Mouse (Mus musculus): ENCODE data around the gene Clec4b1.
"Not testable (repeated sequence)": the region's sequence is repeated elsewhere in the genome, so short reads cannot be mapped to it uniquely, and the experiment has no call there.

The Clec4b1 gene

GRCm38 (mm10) chr6:123049742-123050372 lies at the start of gene Clec4b1:
Gene Clec4b1 (plus strand): TSS chr6:123049962.
- in situ Hi-C loops (cut with MboI; ENCODE audit: low sequenced_read_pairs) = no loop called here

GRCm38 (mm10) chr6:123004696-123005095 lies 45.1 kb upstream of the Clec4b1 start:
- in situ Hi-C loops (cut with MboI; ENCODE audit: low sequenced_read_pairs) = loop anchor here (10.0 kb wide), 1 partner anchor 110 kb away; no protein-coding TSS in a partner anchor

GRCm38 (mm10) chr6:123005591-123005990 lies 44.2 kb upstream of the Clec4b1 start:
- in situ Hi-C loops (cut with MboI; ENCODE audit: low sequenced_read_pairs) = loop anchor here (10.0 kb wide), 1 partner anchor 111 kb away; no protein-coding TSS in a partner anchor

DNA sequence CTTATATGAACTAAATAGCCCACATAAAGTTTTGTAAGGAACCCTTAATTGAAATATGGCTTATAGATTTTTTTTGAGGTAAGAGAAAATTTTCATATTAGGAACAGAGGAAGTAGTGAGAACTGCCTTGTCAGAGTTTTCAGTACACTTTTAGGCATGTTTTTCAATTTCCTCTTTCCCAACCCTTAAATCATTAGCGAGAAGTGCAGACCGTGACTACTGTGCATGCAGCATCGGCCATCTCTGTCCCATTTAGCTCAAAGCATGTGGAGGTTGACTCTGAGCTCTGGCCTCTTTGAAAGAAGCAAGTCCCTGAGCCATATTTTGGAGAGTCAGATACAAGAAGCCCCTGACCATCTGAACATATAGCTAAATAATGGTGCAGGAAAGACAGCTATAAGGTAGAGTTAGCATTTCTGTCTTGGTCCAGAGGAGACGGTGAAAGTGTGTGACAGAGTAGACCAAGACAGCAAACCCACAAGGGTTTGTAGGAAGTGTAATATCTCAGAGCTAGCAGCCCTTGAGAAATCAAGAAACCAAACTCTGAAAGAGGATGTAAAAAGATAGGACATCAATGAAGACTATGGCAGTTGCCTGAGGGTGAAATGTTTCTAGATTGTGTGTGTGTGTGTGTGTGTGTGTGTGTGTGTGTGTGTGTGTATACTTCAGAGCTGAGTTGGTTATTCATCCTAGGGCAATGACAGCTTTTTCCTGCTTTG lies 45.5 kb downstream of the Clec4b1 start:
- in situ Hi-C loops (cut with MboI; ENCODE audit: low sequenced_read_pairs) = no loop called here

DNA sequence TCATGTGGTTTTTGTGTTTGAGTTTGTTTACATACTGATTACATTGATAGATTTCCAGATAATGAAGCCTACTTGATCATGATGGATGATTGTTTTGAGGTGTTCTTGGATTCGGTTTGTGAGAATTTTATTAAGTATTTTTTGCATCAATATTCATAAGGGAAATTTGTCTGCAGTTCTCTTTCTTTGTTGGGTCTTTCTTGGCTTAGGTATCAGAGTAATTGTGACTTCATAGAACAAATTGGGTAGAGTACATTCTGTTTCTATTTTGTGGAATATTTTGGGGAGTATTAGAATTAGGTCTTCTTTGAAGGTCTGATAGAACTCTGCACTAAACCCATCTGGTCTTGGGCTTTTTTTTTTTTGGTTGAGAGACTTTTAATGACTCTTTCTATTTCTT lies 56.4 kb downstream of the Clec4b1 start, which contains the start of gene Clec4a2:
Gene Clec4a2, plus strand, starts transcription at position 301 of the 400 bp plus-strand sequence.
- in situ Hi-C loops (cut with MboI; ENCODE audit: low sequenced_read_pairs) = not testable (repeated sequence)
